Mouse (Mus musculus) brain, embryonic 14.5 days (tissue): Measurements from ENCODE around the gene Mill2. TPM values are rescaled to one million over a fixed set of nuclear protein-coding genes. Genes with fewer than 3 reads are reported as not detected.

Experiments used
- DNase-seq: peaks from one replicate; pipeline ENCODE4 v3.0.0-alpha.2; 2011; ENCODE audit warnings: low read depth
- CTCF ChIP-seq: fragments of 200-500 bp; IDR thresholded peaks from 2 replicates; pipeline ENCODE4 v1.5.1; 2012; ENCODE audit warnings: inconsistent platforms, mild to moderate bottlenecking, moderate library complexity, borderline replicate concordance; ENCODE audit not compliant: insufficient read depth, insufficient read length; ENCODE audit errors: extremely low read depth
- POLR2A ChIP-seq: fragments of 200-500 bp; IDR thresholded peaks from 2 replicates; pipeline ENCODE4 v1.6.1; 2012; ENCODE audit warnings: mild to moderate bottlenecking, inconsistent platforms, borderline replicate concordance; ENCODE audit not compliant: poor library complexity, insufficient read depth, insufficient read length, severe bottlenecking; ENCODE audit errors: extremely low read depth
- polyA plus RNA-seq: library from polyadenylated mRNA; depleted of rRNA; stranded (reverse); fragments of >200 nt; gene quantifications from 2 replicates; pipeline ENCODE4 v1.2.3, GENCODE M21; 2012; rRNA removed

Mill2 gene
- polyA plus RNA-seq, 1 experiment = 0.98 TPM

- TF ChIP-seq POLR2A = no peak
- no peak for TF ChIP-seq CTCF
- no peak for DNase-seq
Measured at GRCm38 (mm10) chr7:18909797-18910196, 70.0 kb downstream of the Mill2 start.

- TF ChIP-seq POLR2A = no peak
- no peak for TF ChIP-seq CTCF
- peak; percentile 100 for DNase-seq
Measured at GRCm38 (mm10) chr7:18910241-18910831, 70.6 kb downstream of the Mill2 start, which contains the start of gene Ccdc61. Gene Ccdc61 (minus strand): TSS chr7:18910415.

Other genes starting within 250 kb of the Mill2 start
- 0.04 TPM in 1 of 2 replicates, not detected in the other for gene Psg23, start 223.5 kb upstream of the Mill2 start, polyA plus RNA-seq
- 0.14 and 0.16 TPM in 2 replicates for gene Psg21, start 183.2 kb upstream of the Mill2 start, polyA plus RNA-seq
- gene Psg20, start 153.8 kb upstream of the Mill2 start, polyA plus RNA-seq = not detected in 2 replicates
- not detected in 2 replicates for gene Psg22, start 121.9 kb upstream of the Mill2 start, polyA plus RNA-seq
- gene Psg19, start 41.4 kb upstream of the Mill2 start, polyA plus RNA-seq = 0.07 TPM in 1 of 2 replicates, not detected in the other
- gene Psg17, start 18.4 kb upstream of the Mill2 start, polyA plus RNA-seq = 0.16 and 0.19 TPM in 2 replicates
- gene Pglyrp1, start 31.4 kb downstream of the Mill2 start, polyA plus RNA-seq = 8.3 and 8.5 TPM in 2 replicates
- gene Ccdc61, start 70.4 kb downstream of the Mill2 start, polyA plus RNA-seq = 26.5 and 33.3 TPM in 2 replicates
- gene Nova2, start 85.9 kb downstream of the Mill2 start, polyA plus RNA-seq = 20.7 and 52.7 TPM in 2 replicates
- 2.1 and 2.7 TPM in 2 replicates for gene Nanos2, start 147.4 kb downstream of the Mill2 start, polyA plus RNA-seq
- gene Mypop, start 151.3 kb downstream of the Mill2 start, polyA plus RNA-seq = 14.2 and 16.1 TPM in 2 replicates
- gene Irf2bp1, start 164.1 kb downstream of the Mill2 start, polyA plus RNA-seq = 48.9 and 54.6 TPM in 2 replicates
- gene Foxa3, start 183.6 kb downstream of the Mill2 start, polyA plus RNA-seq = not detected in 2 replicates
- gene Sympk, start 184.4 kb downstream of the Mill2 start, polyA plus RNA-seq = 91.6 and 97.6 TPM in 2 replicates
- gene Rsph6a, start 214.7 kb downstream of the Mill2 start, polyA plus RNA-seq = 0.07 TPM in 1 of 2 replicates, not detected in the other
- 178 and 209 TPM in 2 replicates for gene Dmwd, start 236.3 kb downstream of the Mill2 start, polyA plus RNA-seq
- 67.1 and 74.8 TPM in 2 replicates for gene Dmpk, start 243.9 kb downstream of the Mill2 start, polyA plus RNA-seq